Mouse (Mus musculus): ENCODE results near the gene Cobl.

Gene Cobl

GRCm38 (mm10) chr11:12219594-12220530, 244.9 kb downstream of the Cobl start:
- DNase-seq (ENCODE audit: low spot score), result no peak

DNA sequence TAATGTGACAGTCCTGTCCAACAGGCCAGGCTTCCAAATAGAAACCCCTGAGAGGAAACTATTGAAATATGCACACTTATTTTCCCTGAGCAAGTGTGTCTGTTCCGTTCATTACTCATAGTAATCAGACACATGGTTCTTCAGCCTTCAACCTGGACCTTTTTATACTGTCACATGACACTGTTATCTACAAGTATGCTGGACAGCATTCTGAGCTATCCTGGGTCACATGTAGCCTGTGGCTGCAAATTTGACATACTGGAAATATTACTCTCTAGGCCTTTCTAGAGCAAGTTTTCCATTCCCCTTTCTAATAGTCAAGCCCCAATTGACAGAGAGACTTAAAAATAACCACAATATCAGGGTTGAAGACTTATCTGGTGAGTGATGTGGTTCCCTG, 247.9 kb downstream of the Cobl start:
- no peak for DNase-seq (ENCODE audit: low spot score)

GRCm38 (mm10) chr11:12215582-12215981, 249.2 kb downstream of the Cobl start:
- no peak for DNase-seq (ENCODE audit: low spot score)

DNA sequence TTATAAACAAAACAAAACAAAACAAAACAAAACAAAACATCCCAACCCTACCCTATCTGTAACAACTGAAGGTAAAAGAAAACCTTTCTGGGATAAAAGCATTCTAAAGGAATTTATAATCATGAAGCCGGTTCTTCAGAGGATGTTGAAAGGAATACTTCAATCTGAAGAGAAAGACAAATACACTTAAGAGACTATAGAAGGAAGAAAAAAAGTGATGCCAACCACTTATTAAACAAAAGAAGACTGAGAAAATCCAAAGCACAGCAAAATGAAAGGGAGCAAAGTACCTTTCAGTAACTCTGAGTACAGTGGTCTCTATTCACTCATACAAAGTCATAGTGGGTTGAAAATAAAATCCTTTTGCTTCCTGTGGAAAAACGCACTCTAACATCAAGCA, 256.2 kb downstream of the Cobl start:
- DNase-seq (ENCODE audit: low spot score), result no peak

DNA sequence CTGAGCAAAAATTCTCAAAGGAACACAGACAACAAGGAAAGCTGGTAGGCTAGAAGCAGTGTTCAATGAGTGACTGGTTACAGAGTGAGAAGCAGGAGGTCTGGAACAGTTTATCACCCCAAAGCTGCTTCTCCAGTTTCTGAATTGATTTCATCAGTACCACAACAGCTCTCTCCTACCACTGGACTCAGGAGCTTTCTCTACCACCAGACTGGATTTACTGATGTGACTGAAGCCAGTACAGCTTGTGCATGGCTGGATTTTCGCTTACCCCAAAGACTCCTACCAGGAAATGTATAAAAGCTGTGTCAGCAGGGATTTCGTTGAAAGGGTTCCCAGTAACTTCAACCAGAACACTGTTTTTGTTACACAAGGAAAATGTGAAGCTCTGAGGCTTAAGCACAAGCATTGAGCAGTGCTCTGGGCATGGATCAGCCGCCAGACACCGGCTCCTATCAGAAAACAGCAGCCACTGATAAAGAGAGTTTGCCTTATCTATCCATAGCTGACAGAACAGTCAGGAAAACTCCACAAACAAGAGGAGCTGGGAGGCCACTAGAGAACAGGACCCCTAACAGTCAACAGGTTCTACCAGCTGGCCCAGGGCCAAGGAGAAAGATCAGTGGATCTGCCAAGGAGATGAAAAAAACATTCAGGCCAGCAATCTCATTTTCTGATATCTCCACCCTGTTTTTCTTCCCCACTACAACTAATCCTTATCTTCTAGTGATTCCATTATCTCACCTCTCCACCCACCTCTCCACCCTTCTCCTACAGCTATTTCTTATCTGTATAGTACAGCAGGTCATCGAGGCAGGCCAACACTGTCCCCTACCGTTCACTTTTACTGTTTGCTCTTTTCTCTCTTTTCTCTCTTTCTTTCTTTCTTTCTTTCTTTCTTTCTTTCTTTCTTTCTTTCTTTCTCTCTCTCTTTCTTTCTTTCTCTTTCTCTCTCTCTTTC, 259.3 kb downstream of the Cobl start:
- peak; percentile 24 for DNase-seq (ENCODE audit: low spot score)

GRCm38 (mm10) chr11:12199441-12199840, 265.3 kb downstream of the Cobl start:
- DNase-seq (ENCODE audit: low spot score), result no peak

DNA sequence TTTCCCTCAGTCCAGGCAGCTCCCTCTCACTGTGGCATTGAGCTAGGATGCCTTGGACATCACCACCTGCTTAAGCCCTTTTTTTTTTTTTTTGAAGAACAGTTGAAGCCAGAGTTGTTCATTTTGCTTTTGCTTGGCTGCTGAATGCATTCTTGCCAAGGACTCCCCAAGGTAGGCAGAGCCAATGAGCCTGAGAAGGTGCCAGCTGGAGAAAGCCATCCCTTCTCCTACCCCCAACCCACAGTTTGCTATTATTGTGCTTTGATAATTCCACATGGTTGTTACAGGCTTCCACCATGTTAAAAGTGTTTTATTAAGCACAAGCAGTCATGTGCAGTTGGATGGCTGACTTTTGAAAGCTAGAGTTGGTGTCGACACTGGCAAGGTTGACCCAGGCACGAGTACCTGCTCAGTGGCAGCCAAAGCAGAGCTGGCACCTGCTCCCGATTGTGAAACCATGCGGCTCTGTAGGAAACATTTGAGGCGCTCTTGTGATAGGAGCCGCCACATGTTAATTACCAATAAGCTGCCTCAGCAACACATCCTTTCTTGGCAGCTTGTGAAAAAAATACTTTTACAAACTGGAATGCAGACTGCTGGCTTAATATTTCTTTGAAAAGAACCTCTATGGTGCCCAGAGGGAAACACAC, 265.9 kb downstream of the Cobl start:
- no peak for DNase-seq (ENCODE audit: low spot score)

DNA sequence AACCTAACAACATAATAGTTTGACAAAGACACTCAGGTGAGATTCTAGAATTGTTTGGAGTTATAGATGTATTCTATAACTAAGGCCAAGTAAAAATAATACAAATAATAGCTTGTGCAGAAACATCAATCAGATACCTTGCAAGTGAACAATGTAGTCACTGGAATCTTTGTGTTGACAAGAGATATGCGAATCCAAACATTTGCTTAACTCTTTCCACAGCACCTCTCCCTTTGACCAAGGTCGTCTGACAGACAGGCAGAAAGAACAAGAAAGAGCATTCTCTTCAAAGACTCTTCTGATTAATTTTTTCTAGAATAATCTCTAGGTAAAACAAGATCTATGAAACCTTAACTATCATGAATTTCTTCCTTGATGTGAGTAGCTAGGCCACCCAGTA, 266.7 kb downstream of the Cobl start:
- no peak for DNase-seq (ENCODE audit: low spot score)

GRCm38 (mm10) chr11:12197542-12197941, 267.2 kb downstream of the Cobl start:
- DNase-seq (ENCODE audit: low spot score), result no peak

DNA sequence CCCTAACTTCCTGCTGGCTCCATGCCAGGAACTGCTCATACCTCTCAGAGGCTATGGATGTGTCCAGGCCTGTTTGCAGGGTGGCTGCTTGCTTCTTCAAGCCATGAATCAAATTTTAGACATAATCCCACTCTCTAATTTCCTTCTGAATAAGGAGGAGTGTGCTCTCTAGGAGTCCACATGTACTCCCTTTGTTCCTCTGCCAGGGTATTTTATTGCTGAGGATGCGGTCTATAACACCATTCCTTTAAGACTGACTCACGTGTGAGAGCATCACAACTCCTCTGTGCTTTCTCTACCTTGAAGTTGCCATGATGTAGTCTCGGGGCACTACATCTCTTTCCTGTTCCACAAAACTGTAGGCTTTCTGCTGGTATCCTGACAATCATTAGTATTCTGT, 269.4 kb downstream of the Cobl start:
- no peak for DNase-seq (ENCODE audit: low spot score)

GRCm38 (mm10) chr11:12193369-12193768, 271.4 kb downstream of the Cobl start:
- no peak for DNase-seq (ENCODE audit: low spot score)

GRCm38 (mm10) chr11:12191386-12191785, 273.4 kb downstream of the Cobl start:
- DNase-seq (ENCODE audit: low spot score), result no peak

DNA sequence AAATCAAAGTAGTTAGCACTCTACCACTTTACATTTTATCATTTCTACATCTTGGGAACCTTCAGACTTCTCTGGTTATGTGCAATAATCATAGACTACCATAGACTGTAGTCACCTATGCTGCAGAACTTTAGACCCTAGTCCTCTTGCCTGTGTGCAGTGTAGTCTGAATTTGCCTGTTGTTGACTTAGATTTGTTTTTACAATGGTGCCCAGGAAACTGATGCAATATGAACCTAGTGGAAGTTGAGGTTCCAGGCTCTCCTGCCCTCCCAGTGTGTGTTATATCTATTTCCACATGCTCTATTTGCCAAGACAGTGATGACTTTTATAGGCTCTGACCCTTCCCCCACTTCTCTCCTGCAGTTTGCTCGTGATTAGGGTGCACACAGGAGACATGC, 274.3 kb downstream of the Cobl start:
- no peak for DNase-seq (ENCODE audit: low spot score)
